Mouse (Mus musculus): ENCODE measurements at regions not wholly inside any gene's neighbourhood (a gene's known extent, or its start where the extent isn't known, plus 50 kb on each side); places are given as distances from the start of the nearest gene placed in this dataset.

GRCm38 (mm10) chr10:39230634-39231410 is 67.2 kb upstream of the Ccn6 start:
- TF ChIP-seq CTCF (IDR thresholded peaks at IDR 0.05; ENCODE audit: low read depth) (no peak), EP300 (IDR thresholded peaks at IDR 0.05; ENCODE audit: low read depth) (no peak)
